Mouse (Mus musculus): Measurements from ENCODE around the gene Cenpx.
"Not testable (repeated sequence)": the region's sequence is repeated elsewhere in the genome, so short reads cannot be mapped to it uniquely, and the experiment has no call there.

Cenpx gene

GRCm38 (mm10) chr11:120695641-120696040, 17.9 kb downstream of the Cenpx start:
- DNase-seq (ENCODE audit: low read depth), result no peak

- DNase-seq (ENCODE audit: low read depth), result no peak
Measured at GRCm38 (mm10) chr11:120695184-120695583, 18.4 kb downstream of the Cenpx start.

GRCm38 (mm10) chr11:120693461-120693860, 20.1 kb downstream of the Cenpx start:
- no peak for DNase-seq (ENCODE audit: low read depth)

GRCm38 (mm10) chr11:120692471-120693011, 21.0 kb downstream of the Cenpx start:
- DNase-seq (ENCODE audit: low read depth), result no peak

GRCm38 (mm10) chr11:120689365-120689764, 24.2 kb downstream of the Cenpx start:
- DNase-seq (ENCODE audit: low read depth), result no peak

GRCm38 (mm10) chr11:120686650-120687272, 26.8 kb downstream of the Cenpx start:
- no peak for DNase-seq (ENCODE audit: low read depth)

- DNase-seq (ENCODE audit: low read depth), result no peak
Measured at GRCm38 (mm10) chr11:120684660-120685059, 28.9 kb downstream of the Cenpx start.

GRCm38 (mm10) chr11:120684086-120684485, 29.5 kb downstream of the Cenpx start:
- no peak for DNase-seq (ENCODE audit: low read depth)

- DNase-seq (ENCODE audit: low read depth), result no peak
Measured at GRCm38 (mm10) chr11:120683536-120683935, 30.0 kb downstream of the Cenpx start.

- DNase-seq (ENCODE audit: low read depth), result no peak
Measured at GRCm38 (mm10) chr11:120682683-120683082, 30.9 kb downstream of the Cenpx start.

GRCm38 (mm10) chr11:120679909-120680308, 33.6 kb downstream of the Cenpx start:
- DNase-seq (ENCODE audit: low read depth), result no peak

GRCm38 (mm10) chr11:120676951-120677350, 36.6 kb downstream of the Cenpx start:
- no peak for DNase-seq (ENCODE audit: low read depth)

- not testable (repeated sequence) for DNase-seq (ENCODE audit: low read depth)
Measured at GRCm38 (mm10) chr11:120675875-120676274, 37.7 kb downstream of the Cenpx start.

GRCm38 (mm10) chr11:120673594-120674122, 39.9 kb downstream of the Cenpx start:
- no peak for DNase-seq (ENCODE audit: low read depth)

GRCm38 (mm10) chr11:120672687-120673593, 40.6 kb downstream of the Cenpx start, which contains the start of gene Aspscr1:
Gene Aspscr1, plus strand, starts transcription at chr11:120672973.
- peak; percentile 94 for DNase-seq (ENCODE audit: low read depth)

- DNase-seq (ENCODE audit: low read depth), result no peak
Measured at GRCm38 (mm10) chr11:120666617-120667016, 46.9 kb downstream of the Cenpx start.

- DNase-seq (ENCODE audit: low read depth), result no peak
Measured at GRCm38 (mm10) chr11:120665406-120665805, 48.1 kb downstream of the Cenpx start.

GRCm38 (mm10) chr11:120663714-120664113, 49.8 kb downstream of the Cenpx start:
- no peak for DNase-seq (ENCODE audit: low read depth)

- no peak for DNase-seq (ENCODE audit: low read depth)
Measured at GRCm38 (mm10) chr11:120662759-120663158, 50.8 kb downstream of the Cenpx start.

- DNase-seq (ENCODE audit: low read depth), result no peak
Measured at GRCm38 (mm10) chr11:120661076-120661460, 52.5 kb downstream of the Cenpx start, which contains the start of gene Notum. Gene Notum, minus strand, starts transcription at chr11:120661175.

All from c-Kit-positive CD71-positive TER-119-negative erythroid progenitor cells, embryonic 14.5 days (primary cell).